Comparison of ENCODE assay signal across 12 mouse cellular contexts in genomic region chr5:107749229-107749916, GRCm38 (mm10). TPM values are rescaled to one million over a fixed set of nuclear protein-coding genes. Genes with fewer than 3 reads are reported as not detected.
DNase-seq lines count a peak whose midpoint lies in the region; ATAC-seq and TF ChIP-seq lines count a peak whose summit lies in the region.
"Had no signal": no experiment of that assay in that cellular context is flagged by ENCODE, and none has a peak within 500 bp of the region (broad histone marks: within the 10 kb centered on the region; RNA-seq: fewer than 3 reads in every experiment).

No protein-coding gene starts in this region.

- no peak for TF ChIP-seq POLR2A in MEL (IDR thresholded peaks at IDR 0.05; ENCODE audit: control insufficient read depth in 1 of 2, insufficient read depth in 1 of 2, low read depth in 1 of 2, low read length in 2 of 2, poor library complexity in 1 of 2)

- peaks cover 3% of the 10 kb centered on the region; the same call in 1 of the 2 replicates for H3K4me1 ChIP-seq in kidney, embryonic 16.5 days (ENCODE audit: insufficient read depth, low read length)
- H3K4me1 ChIP-seq in MEL (ENCODE audit: control insufficient read depth in 1 of 2, insufficient read depth in 2 of 2, low read length in 2 of 2), result peaks cover 15 to 17% of the 10 kb centered on the region in 2 experiments
- H3K4me1 ChIP-seq in forebrain, embryonic 14.5 days (ENCODE audit: control insufficient read depth, insufficient read depth, low read length), result no peaks in the 10 kb centered on the region
- H3K4me1 ChIP-seq: midbrain, embryonic 12.5 days had no signal

- H3K9me3 ChIP-seq in kidney, embryonic 16.5 days (ENCODE audit: low read length), result no peaks in the 10 kb centered on the region
- H3K9me3 ChIP-seq in MEL (replicated peaks; ENCODE audit: insufficient read depth, low read length), result no peaks in the 10 kb centered on the region
- no peaks in the 10 kb centered on the region for H3K9me3 ChIP-seq in forebrain, embryonic 14.5 days (replicated peaks; ENCODE audit: control insufficient read depth, low read length)
- H3K9me3 ChIP-seq: heart, embryonic 12.5 days; midbrain, embryonic 12.5 days had no signal

- 58% methylated on average over 9 of the region's 9 CpGs for WGBS in kidney, embryonic 16.5 days
- 88% methylated on average over 9 of the region's 9 CpGs for WGBS in forebrain, embryonic 14.5 days

- DNase-seq in kidney, adult 11 months, result no peak
- DNase-seq in MEL (ENCODE audit: low read depth, low spot score), result peak; percentile 61
- DNase-seq in cerebellum, adult 9-11 months, result no peak
- no peak for DNase-seq in forebrain, embryonic 14.5 days (ENCODE audit: low spot score)
- no peak for DNase-seq in ovary, postnatal 10 days (ENCODE audit: low spot score)

- no peak overlapping the region for H3K4me3 ChIP-seq in kidney, embryonic 16.5 days (ENCODE audit: low read length)
- H3K4me3 ChIP-seq in MEL (ENCODE audit: control insufficient read depth in 1 of 2, insufficient read depth in 1 of 2, low read depth in 2 of 2, low read length in 2 of 2), result peak overlapping the region in 1 of 2 experiments; percentile 48; a peak in 1 of 4 replicates
- H3K4me3 ChIP-seq in forebrain, embryonic 14.5 days (ENCODE audit: low read depth, low read length), result no peak overlapping the region
- H3K4me3 ChIP-seq: erythroblast, embryonic 14.5 days; heart, embryonic 12.5 days; midbrain, embryonic 12.5 days had no signal

- no peaks in the 10 kb centered on the region for H3K27me3 ChIP-seq in kidney, embryonic 16.5 days (ENCODE audit: insufficient read depth, low read length)
- H3K27me3 ChIP-seq in MEL (ENCODE audit: control insufficient read depth in 1 of 2, insufficient read depth in 2 of 2, low read length in 2 of 2), result no peaks in the 10 kb centered on the region
- H3K27me3 ChIP-seq in forebrain, embryonic 14.5 days (replicated peaks; ENCODE audit: control insufficient read depth, insufficient read depth, low read length), result no peaks in the 10 kb centered on the region
- H3K27me3 ChIP-seq: heart, embryonic 12.5 days; midbrain, embryonic 12.5 days had no signal

- no peaks in the 10 kb centered on the region for H3K36me3 ChIP-seq in kidney, embryonic 16.5 days (ENCODE audit: insufficient read depth, low read length)
- H3K36me3 ChIP-seq in MEL (ENCODE audit: control insufficient read depth in 1 of 2, insufficient read depth in 2 of 2, low read length in 2 of 2), result peaks cover 0 to 20% of the 10 kb centered on the region in 2 experiments; a peak in 2 of 4 replicates
- H3K36me3 ChIP-seq in forebrain, embryonic 14.5 days (ENCODE audit: control insufficient read depth, insufficient read depth, low read length), result no peaks in the 10 kb centered on the region
- H3K36me3 ChIP-seq: midbrain, embryonic 12.5 days had no signal

- no peaks in the 10 kb centered on the region for H3K79me2 ChIP-seq in MEL (ENCODE audit: control insufficient read depth, insufficient read depth, low read length, poor library complexity)

- ATAC-seq in kidney, embryonic 16.5 days (ENCODE audit: low FRiP score, low TSS enrichment), result no peak
- peak; percentile 95 to 98 for ATAC-seq in hematopoietic stem cell, adult 5-6 weeks (replicated peaks in 1 of 2; ENCODE audit: insufficient read depth in 1 of 2, low FRiP score in 2 of 2, low TSS enrichment in 1 of 2, low read depth in 1 of 2, poor library complexity in 2 of 2, severe bottlenecking in 2 of 2)
- ATAC-seq in megakaryocyte, adult 5-6 weeks (ENCODE audit: poor library complexity, severe bottlenecking), result peak; percentile 95
- ATAC-seq in forebrain, embryonic 14.5 days, result no peak

- peak in 1 of 2 experiments; percentile 69; a peak in 3 of 4 replicates for TF ChIP-seq EP300 in MEL (IDR thresholded peaks at IDR 0.05; ENCODE audit: low read depth in 1 of 2, low read length in 2 of 2)

- no peak overlapping the region for H3K4me2 ChIP-seq in kidney, embryonic 16.5 days (replicated peaks; ENCODE audit: low read depth, low read length)
- no peak overlapping the region for H3K4me2 ChIP-seq in forebrain, embryonic 14.5 days (ENCODE audit: low read length)
- H3K4me2 ChIP-seq: heart, embryonic 12.5 days; midbrain, embryonic 12.5 days had no signal

- no peak for TF ChIP-seq CTCF in MEL (IDR thresholded peaks at IDR 0.05 in 2 of 3, conservative IDR thresholded peaks at IDR 0.05 in 1 of 3; ENCODE audit: control insufficient read depth in 1 of 3, insufficient read depth in 1 of 3, low read depth in 2 of 3, low read length in 3 of 3, poor library complexity in 1 of 3, severe bottlenecking in 1 of 3)

- TF ChIP-seq RAD21 in MEL (IDR thresholded peaks at IDR 0.05; ENCODE audit: low read depth, low read length), result no peak

- peak overlapping the region; percentile 16; the same call in 1 of the 2 replicates for H3K27ac ChIP-seq in kidney, embryonic 16.5 days (ENCODE audit: low read length)
- H3K27ac ChIP-seq in MEL (ENCODE audit: control insufficient read depth, low read depth, low read length), result peak overlapping the region; percentile 95
- no peak overlapping the region for H3K27ac ChIP-seq in forebrain, embryonic 14.5 days (ENCODE audit: low read depth, low read length)
- H3K27ac ChIP-seq: midbrain, embryonic 12.5 days had no signal

- no peak overlapping the region for H3K9ac ChIP-seq in kidney, embryonic 16.5 days (replicated peaks; ENCODE audit: low read length)
- H3K9ac ChIP-seq in MEL (ENCODE audit: control insufficient read depth, low read depth, low read length, poor library complexity, severe bottlenecking), result peak overlapping the region; percentile 62
- H3K9ac ChIP-seq in forebrain, embryonic 14.5 days (ENCODE audit: low read length), result no peak overlapping the region
- H3K9ac ChIP-seq: heart, embryonic 12.5 days; midbrain, embryonic 12.5 days had no signal

TF ChIP-seq in MEL, 35 proteins besides CTCF, POLR2A, EP300 and RAD21:
- TF ChIP-seq USF1 (IDR thresholded peaks at IDR 0.05; ENCODE audit: low read depth, low read length) (peak; percentile 80; the same call in 1 of the 2 replicates), USF2 (IDR thresholded peaks at IDR 0.05; ENCODE audit: borderline replicate concordance in 1 of 2, insufficient read depth in 1 of 2, low read depth in 1 of 2, low read length in 2 of 2) (0 out of 4 replicates have a peak, but pooled peaks of 1 of the 2 experiments have one; percentile 9), GATA1 (IDR thresholded peaks at IDR 0.05; ENCODE audit: low read depth, low read length) (peak; percentile 27; the same call in 1 of the 2 replicates), MXI1 (IDR thresholded peaks at IDR 0.05; ENCODE audit: low read depth, low read length) (0 out of 2 replicates have a peak, but pooled peaks have one; percentile 50), ELF1 (IDR thresholded peaks at IDR 0.05; ENCODE audit: low read depth, low read length) (0 out of 2 replicates have a peak, but pooled peaks have one; percentile 16), ETS1 (IDR thresholded peaks at IDR 0.05; ENCODE audit: low read depth, low read length) (peak; percentile 63; the same call in 1 of the 2 replicates), TCF12 (IDR thresholded peaks at IDR 0.05; ENCODE audit: low read depth, low read length) (peak; percentile 55; the same call in 1 of the 2 replicates), NELFE (IDR thresholded peaks at IDR 0.05; ENCODE audit: low read depth, low read length) (no peak), HCFC1 (IDR thresholded peaks at IDR 0.05; ENCODE audit: low read depth, low read length) (no peak)

RNA-seq across cellular contexts. Expression of gene Gfi1, which starts 23.5 kb away (rescaled TPM):
- not detected in 2 replicates for polyA plus RNA-seq in kidney, embryonic 16.5 days (2015; fragmentation: Nextera tagmentation; extraction: Ambion mirVana)
- not detected in 2 replicates for total RNA-seq in MEL (2012; rRNA removed)
- under 1 TPM in 1 of 2 experiments, not detected in 1; 0.04 TPM for polyA plus RNA-seq in MEL (2012; ENCODE audit: insufficient read depth in 1 of 2, insufficient read length in 2 of 2, low read depth in 1 of 2, low replicate concordance in 2 of 2, missing spikeins in 1 of 2)
- 16.5 and 30.3 TPM in 2 replicates for total RNA-seq in hematopoietic stem cell, adult 5-6 weeks (2017)
- total RNA-seq in megakaryocyte, adult 5-6 weeks (2015), result 1.0 and 3.6 TPM in 2 replicates
- 2.2 and 3.7 TPM in 2 replicates for total RNA-seq in megakaryocyte, adult 5-6 weeks (2017)
- not detected in 2 replicates for polyA plus RNA-seq in forebrain, embryonic 14.5 days (2014; fragmentation: Nextera tagmentation; extraction: Ambion mirVana)
- total RNA-seq: layer of hippocampus, adult 8-10 months had no signal
- polyA plus RNA-seq: midbrain, embryonic 12.5 days had no signal

Comparison
In these comparisons a context has a peak if more than half of its experiments do, and no peak if none do; other contexts are left out.
1. ATAC-seq: peak in hematopoietic stem cell, adult 5-6 weeks (2 of 2) and megakaryocyte, adult 5-6 weeks (single experiment); none in kidney, embryonic 16.5 days (single experiment) and forebrain, embryonic 14.5 days (single experiment).